28 mouse cellular contexts compared by ENCODE assay signal in genomic region chr9:64783511-64783910, GRCm38 (mm10).
"Had no signal": no experiment of that assay in that cellular context is flagged by ENCODE, and none has a peak within 500 bp of the region (broad histone marks: within the 10 kb centered on the region; RNA-seq: fewer than 3 reads in every experiment).

No protein-coding gene starts in this region.

- H3K36me3 ChIP-seq: embryonic facial prominence, embryonic 10.5 days; embryonic facial prominence, embryonic 12.5 days; embryonic facial prominence, embryonic 13.5 days; embryonic facial prominence, embryonic 15.5 days; forebrain, embryonic 10.5 days; forebrain, embryonic 12.5 days; forebrain, embryonic 15.5 days had no signal

- H3K4me2 ChIP-seq: embryonic facial prominence, embryonic 12.5 days; embryonic facial prominence, embryonic 13.5 days; embryonic facial prominence, embryonic 15.5 days; forebrain, embryonic 12.5 days; forebrain, embryonic 13.5 days; forebrain, embryonic 15.5 days had no signal

- H3K27me3 ChIP-seq: embryonic facial prominence, embryonic 12.5 days; embryonic facial prominence, embryonic 13.5 days; embryonic facial prominence, embryonic 15.5 days; forebrain, embryonic 12.5 days; forebrain, embryonic 13.5 days; forebrain, embryonic 15.5 days had no signal

- H3K4me3 ChIP-seq: embryonic facial prominence, embryonic 10.5 days; embryonic facial prominence, embryonic 12.5 days; embryonic facial prominence, embryonic 13.5 days; embryonic facial prominence, embryonic 15.5 days; erythroblast, embryonic 14.5 days; forebrain, embryonic 10.5 days; forebrain, embryonic 12.5 days; forebrain, embryonic 13.5 days; forebrain, embryonic 15.5 days; gastrocnemius, adult 2 months; heart, adult 2 months had no signal

- DNase-seq: cerebellum, adult 2 months; cerebellum, adult 8-10 months; cerebellum, adult 9-10 months; cerebellum, postnatal 10 days; cerebellum, postnatal 14 days; cerebellum, postnatal 25 days; cerebellum, postnatal 36 days; embryo, embryonic 11 days; forebrain, postnatal 0 days; gastrocnemius, adult 2 months; gastrocnemius, postnatal 10 days; gastrocnemius, postnatal 14 days; gastrocnemius, postnatal 25 days; gastrocnemius, postnatal 36 days; heart, adult 11 months; heart, adult 18-20 months; heart, adult 2 months had no signal

- H3K27ac ChIP-seq: embryonic facial prominence, embryonic 10.5 days; embryonic facial prominence, embryonic 12.5 days; embryonic facial prominence, embryonic 13.5 days; embryonic facial prominence, embryonic 15.5 days; forebrain, embryonic 10.5 days; forebrain, embryonic 12.5 days; forebrain, embryonic 13.5 days; forebrain, embryonic 15.5 days; gastrocnemius, adult 2 months; heart, adult 2 months had no signal

- H3K4me1 ChIP-seq: embryonic facial prominence, embryonic 10.5 days; embryonic facial prominence, embryonic 12.5 days; forebrain, embryonic 10.5 days; forebrain, embryonic 12.5 days; forebrain, embryonic 13.5 days; forebrain, embryonic 15.5 days had no signal

- H3K9me3 ChIP-seq: embryonic facial prominence, embryonic 10.5 days; embryonic facial prominence, embryonic 12.5 days; embryonic facial prominence, embryonic 13.5 days; embryonic facial prominence, embryonic 15.5 days; forebrain, embryonic 10.5 days; forebrain, embryonic 12.5 days; forebrain, embryonic 13.5 days; forebrain, embryonic 15.5 days had no signal

- H3K9ac ChIP-seq: embryonic facial prominence, embryonic 12.5 days; embryonic facial prominence, embryonic 13.5 days; embryonic facial prominence, embryonic 15.5 days; forebrain, embryonic 12.5 days; forebrain, embryonic 13.5 days; forebrain, embryonic 15.5 days; forebrain, postnatal 0 days had no signal

- ATAC-seq: forebrain, embryonic 13.5 days; forebrain, embryonic 14.5 days; forebrain, embryonic 15.5 days; forebrain, embryonic 16.5 days; forebrain, postnatal 0 days had no signal
